Mouse (Mus musculus) midbrain, embryonic 10.5 days (tissue): ENCODE results near the gene Vdac2. TPM values are rescaled to one million over a fixed set of nuclear protein-coding genes. Genes with fewer than 3 reads are reported as not detected.

Experiments used
- DNase-seq: peaks from one replicate; pipeline ENCODE4 v3.0.0-alpha.2; 2017; ENCODE audit warnings: low spot score
- H3K27ac ChIP-seq: fragments of 300-500 bp; sonication (generic); replicated peaks from 2 replicates; pipeline ENCODE4 v1.5.1; 2016; ENCODE audit warnings: mild to moderate bottlenecking
- H3K27me3 ChIP-seq: fragments of 300-500 bp; sonication (generic); 2 replicates; pipeline ENCODE4 v1.6.1; 2016; ENCODE audit warnings: low read depth, mild to moderate bottlenecking; ENCODE audit not compliant: poor library complexity, severe bottlenecking
- H3K36me3 ChIP-seq: fragments of 300-500 bp; sonication (generic); 2 replicates; pipeline ENCODE4 v1.6.1; 2016; ENCODE audit warnings: mild to moderate bottlenecking, moderate library complexity
- H3K4me1 ChIP-seq: fragments of 300-500 bp; sonication (generic); 2 replicates; pipeline ENCODE4 v1.6.1; 2016
- H3K4me3 ChIP-seq: fragments of 300-500 bp; sonication (generic); 2 replicates; pipeline ENCODE4 v1.5.1; 2016; ENCODE audit warnings: mild to moderate bottlenecking, moderate library complexity
- H3K9me3 ChIP-seq: fragments of 300-500 bp; sonication (generic); replicated peaks from 2 replicates; pipeline ENCODE4 v1.6.1; 2016; ENCODE audit warnings: mild to moderate bottlenecking
- WGBS: fragments of 180-500 bp; shearing (Covaris S2); methylation state at CpG from one replicate; pipeline ENCODE4 v1.1.7; 2016; 5-methylcytosine and 5-hydroxymethylcytosine counted together
- polyA plus RNA-seq: library from polyadenylated mRNA; unstranded; fragments of >200 nt; fragmentation: Nextera tagmentation; extraction: Ambion mirVana; gene quantifications from 2 replicates; pipeline ENCODE4 v1.2.1, GENCODE M21; 2016

The Vdac2 gene
- polyA plus RNA-seq: 287 and 301 TPM in 2 replicates

GRCm38 (mm10) chr14:21824938-21825337, at the start of gene Vdac2:
Vdac2 (plus strand) TSS chr14:21825238.
- no peak within 1 kb of the TSS for H3K27ac ChIP-seq
- WGBS: 88% methylated on average over 2 of the region's 2 CpGs
- peaks cover 5% of the 10 kb centered on the region; the same call in 1 of the 2 replicates for H3K4me1 ChIP-seq
- H3K9me3 ChIP-seq: no peaks in the 10 kb centered on the region
- DNase-seq: no peak
- H3K27me3 ChIP-seq: no peaks in the 10 kb centered on the region
- no peak within 1 kb of the TSS for H3K4me3 ChIP-seq
- no peaks in the 10 kb centered on the region for H3K36me3 ChIP-seq

GRCm38 (mm10) chr14:21776201-21776600, 48.8 kb upstream of the Vdac2 start:
- Histone ChIP-seq H3K27me3 (no peaks in the 10 kb centered on the region), H3K4me1 (peaks cover 5% of the 10 kb centered on the region; the same call in 1 of the 2 replicates), H3K4me3 (no peak overlapping the region), H3K36me3 (peaks cover 54% of the 10 kb centered on the region), H3K27ac (no peak overlapping the region), H3K9me3 (no peaks in the 10 kb centered on the region)
- no peak for DNase-seq
- 93% methylated on average over 4 of the region's 4 CpGs for WGBS

- H3K36me3 ChIP-seq: peaks cover 56% of the 10 kb centered on the region
- peaks cover 6% of the 10 kb centered on the region; the same call in 1 of the 2 replicates for H3K4me1 ChIP-seq
- H3K4me3 ChIP-seq: no peak overlapping the region
- no peaks in the 10 kb centered on the region for H3K9me3 ChIP-seq
- WGBS: 78% methylated on average over 4 of the region's 4 CpGs
- H3K27ac ChIP-seq: no peak overlapping the region
- H3K27me3 ChIP-seq: no peaks in the 10 kb centered on the region
- DNase-seq: no peak
These were observed 38.5 kb upstream of the Vdac2 start for GRCm38 (mm10) chr14:21786500-21786899.

DNA sequence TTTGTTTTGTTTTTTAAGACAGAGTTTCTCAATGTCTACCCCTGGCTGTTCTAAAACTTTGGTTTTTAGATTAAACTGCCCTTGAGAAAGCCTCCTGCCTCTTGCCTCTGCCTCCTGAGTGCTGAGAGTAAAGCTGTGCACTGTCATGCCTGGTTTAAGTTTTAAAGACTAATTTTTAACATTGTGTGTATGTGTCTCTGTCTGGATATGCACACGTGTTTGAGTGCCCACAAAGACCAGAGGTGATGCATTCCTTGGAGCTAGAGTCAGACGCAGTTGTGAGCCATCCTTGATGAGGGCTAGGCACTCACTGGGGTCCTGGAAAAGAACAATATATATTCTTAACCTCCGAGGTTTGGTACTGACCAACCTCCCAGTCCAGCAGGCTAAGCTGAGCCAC, 37.7 kb upstream of the Vdac2 start:
- Histone ChIP-seq H3K27me3 (no peaks in the 10 kb centered on the region), H3K9me3 (no peaks in the 10 kb centered on the region), H3K27ac (no peak overlapping the region), H3K4me3 (no peak overlapping the region), H3K4me1 (peaks cover 6% of the 10 kb centered on the region; the same call in 1 of the 2 replicates), H3K36me3 (peaks cover 56% of the 10 kb centered on the region)
- 81% methylated on average over 3 of the region's 3 CpGs for WGBS
- DNase-seq: no peak

GRCm38 (mm10) chr14:21788121-21788520, 36.9 kb upstream of the Vdac2 start:
- DNase-seq: no peak
- Histone ChIP-seq H3K4me3 (no peak overlapping the region), H3K4me1 (peaks cover 6% of the 10 kb centered on the region; the same call in 1 of the 2 replicates), H3K9me3 (no peaks in the 10 kb centered on the region), H3K27ac (no peak overlapping the region), H3K27me3 (no peaks in the 10 kb centered on the region), H3K36me3 (peaks cover 61% of the 10 kb centered on the region)
- WGBS: 92% methylated on average over 5 of the region's 5 CpGs

- no peak for DNase-seq
- no peak overlapping the region for H3K27ac ChIP-seq
- H3K4me1 ChIP-seq: peaks cover 15% of the 10 kb centered on the region
- H3K9me3 ChIP-seq: no peaks in the 10 kb centered on the region
- H3K4me3 ChIP-seq: no peak overlapping the region
- 94% methylated on average over 9 of the region's 9 CpGs for WGBS
- peaks cover 55% of the 10 kb centered on the region for H3K36me3 ChIP-seq
- H3K27me3 ChIP-seq: no peaks in the 10 kb centered on the region
These were observed 34.3 kb upstream of the Vdac2 start for GRCm38 (mm10) chr14:21790585-21791251.

DNA sequence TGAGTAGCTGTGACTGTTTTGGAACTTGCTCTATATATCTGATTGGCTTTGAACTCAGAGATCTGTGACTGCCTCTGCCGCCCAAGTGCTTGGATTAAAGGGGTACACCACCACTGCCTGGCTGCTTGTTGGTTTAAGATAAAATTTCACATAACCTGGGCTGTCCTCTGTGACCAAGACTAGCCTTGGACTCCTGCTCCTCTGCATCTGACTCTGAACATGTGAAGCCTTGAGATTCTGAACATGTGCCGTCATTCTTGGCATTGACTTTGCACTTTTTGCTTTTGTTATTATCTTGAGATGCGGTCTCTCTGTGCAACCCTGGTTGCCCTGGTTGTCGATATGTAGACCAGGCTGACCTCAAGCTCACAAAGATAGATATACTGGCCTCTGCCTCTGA, 33.3 kb upstream of the Vdac2 start:
- Histone ChIP-seq H3K27ac (no peak overlapping the region), H3K9me3 (no peaks in the 10 kb centered on the region), H3K4me3 (no peak overlapping the region), H3K4me1 (peaks cover 10% of the 10 kb centered on the region), H3K36me3 (peaks cover 55% of the 10 kb centered on the region), H3K27me3 (no peaks in the 10 kb centered on the region)
- 91% methylated on average over 4 of the region's 4 CpGs for WGBS
- DNase-seq: no peak

- no peak for DNase-seq
- Histone ChIP-seq H3K27ac (no peak overlapping the region), H3K4me3 (no peak overlapping the region), H3K4me1 (peaks cover 8% of the 10 kb centered on the region), H3K36me3 (peaks cover 55% of the 10 kb centered on the region), H3K9me3 (no peaks in the 10 kb centered on the region), H3K27me3 (no peaks in the 10 kb centered on the region)
- WGBS: 96% methylated on average over 6 of the region's 6 CpGs
These were observed 32.8 kb upstream of the Vdac2 start for GRCm38 (mm10) chr14:21792250-21792649.

DNA sequence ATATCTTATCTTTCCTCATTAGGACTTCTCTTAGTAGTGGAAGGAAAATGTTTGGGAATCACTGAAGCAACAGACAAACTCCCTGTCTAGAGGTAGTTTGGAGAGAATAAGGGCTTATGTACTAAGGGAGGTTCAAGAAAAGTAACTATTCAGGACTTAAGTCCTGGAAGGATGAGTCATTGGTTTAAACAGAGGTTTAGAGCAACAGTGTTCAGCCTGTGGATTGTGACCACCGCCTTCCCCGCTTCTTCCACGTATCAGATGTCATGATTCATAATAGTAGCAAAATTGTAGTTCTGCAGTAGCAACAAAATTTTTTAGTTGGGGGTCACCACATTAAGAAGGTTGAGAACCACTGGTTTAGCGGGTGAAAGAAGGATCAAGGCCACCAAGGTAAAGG, 24.4 kb upstream of the Vdac2 start:
- no peaks in the 10 kb centered on the region for H3K4me1 ChIP-seq
- H3K27me3 ChIP-seq: no peaks in the 10 kb centered on the region
- 91% methylated on average over 4 of the region's 4 CpGs for WGBS
- no peak overlapping the region for H3K4me3 ChIP-seq
- no peaks in the 10 kb centered on the region for H3K9me3 ChIP-seq
- peaks cover 15% of the 10 kb centered on the region; the same call in 1 of the 2 replicates for H3K36me3 ChIP-seq
- DNase-seq: no peak
- no peak overlapping the region for H3K27ac ChIP-seq

GRCm38 (mm10) chr14:21801624-21802023, 23.4 kb upstream of the Vdac2 start:
- no peak overlapping the region for H3K4me3 ChIP-seq
- 85% methylated on average over 7 of the region's 7 CpGs for whole genome bisulfite sequencing
- H3K27me3 ChIP-seq: no peaks in the 10 kb centered on the region
- H3K36me3 ChIP-seq: peaks cover 14% of the 10 kb centered on the region; the same call in 1 of the 2 replicates
- H3K4me1 ChIP-seq: no peaks in the 10 kb centered on the region
- no peaks in the 10 kb centered on the region for H3K9me3 ChIP-seq
- DNase-seq: no peak
- H3K27ac ChIP-seq: no peak overlapping the region

GRCm38 (mm10) chr14:21802543-21803206, 22.4 kb upstream of the Vdac2 start:
- Histone ChIP-seq H3K4me3 (no peak overlapping the region), H3K9me3 (no peaks in the 10 kb centered on the region), H3K36me3 (peaks cover 14% of the 10 kb centered on the region; the same call in 1 of the 2 replicates), H3K27me3 (no peaks in the 10 kb centered on the region), H3K27ac (no peak overlapping the region), H3K4me1 (no peaks in the 10 kb centered on the region)
- DNase-seq: no peak
- 95% methylated on average over 6 of the region's 6 CpGs for WGBS

DNA sequence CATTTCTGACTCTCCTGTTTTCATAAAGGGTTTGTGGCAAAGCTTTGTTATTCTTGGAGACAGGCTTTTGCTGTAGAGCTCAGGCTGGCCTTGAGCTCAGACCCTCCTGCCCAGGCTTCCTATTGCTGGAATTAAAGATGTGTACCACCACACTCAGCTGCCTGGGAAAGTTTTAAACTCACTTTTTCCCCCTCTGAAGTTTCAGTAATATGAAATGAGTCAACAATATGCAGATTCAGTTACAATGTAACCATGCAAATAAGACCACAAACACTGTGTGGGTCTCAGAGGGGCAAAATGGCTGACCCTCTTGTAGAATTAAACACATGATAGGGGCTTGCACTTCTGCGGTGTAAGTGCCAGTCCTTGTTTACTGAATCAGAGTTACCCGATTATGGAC, 18.8 kb upstream of the Vdac2 start:
- no peak for DNase-seq
- H3K4me1 ChIP-seq: no peaks in the 10 kb centered on the region
- H3K36me3 ChIP-seq: 0 out of 2 replicates have a peak, but pooled peaks cover 5% of the 10 kb centered on the region
- 93% methylated on average over 2 of the region's 2 CpGs for WGBS
- H3K9me3 ChIP-seq: no peaks in the 10 kb centered on the region
- H3K27me3 ChIP-seq: no peaks in the 10 kb centered on the region
- H3K4me3 ChIP-seq: no peak overlapping the region
- no peak overlapping the region for H3K27ac ChIP-seq

DNA sequence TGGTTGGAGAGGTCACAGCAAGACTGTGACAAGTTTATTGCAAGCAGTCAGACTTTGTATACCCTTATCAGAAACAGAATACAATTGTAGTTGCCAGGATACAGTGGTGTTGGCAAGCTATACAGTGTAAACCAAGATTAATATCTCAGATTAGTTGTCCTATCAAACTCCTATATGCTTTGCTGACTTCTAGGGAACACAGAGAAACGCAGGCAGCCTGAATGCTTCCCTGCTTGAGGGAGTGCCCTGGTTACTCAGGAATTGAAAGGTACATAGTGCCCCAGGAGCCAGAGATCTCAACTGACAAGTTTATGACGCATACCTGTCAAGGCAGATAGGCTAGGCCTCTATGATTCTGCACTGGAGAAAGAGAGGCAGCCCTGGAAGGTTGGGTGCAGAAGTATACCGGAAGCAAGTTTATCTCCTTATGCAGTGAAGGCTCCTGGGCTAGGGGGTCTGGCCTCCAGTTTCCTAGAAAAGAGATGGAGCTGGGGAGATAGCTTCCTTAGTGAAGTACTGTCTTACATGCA, 18.3 kb upstream of the Vdac2 start:
- no peaks in the 10 kb centered on the region for H3K4me1 ChIP-seq
- 88% methylated on average over 3 of the region's 3 CpGs for WGBS
- DNase-seq: no peak
- H3K9me3 ChIP-seq: no peaks in the 10 kb centered on the region
- no peak overlapping the region for H3K27ac ChIP-seq
- H3K27me3 ChIP-seq: no peaks in the 10 kb centered on the region
- 0 out of 2 replicates have a peak, but pooled peaks cover 5% of the 10 kb centered on the region for H3K36me3 ChIP-seq
- H3K4me3 ChIP-seq: no peak overlapping the region
